Mouse (Mus musculus): ENCODE data around the gene Lamtor4. TPM values are rescaled to one million over a fixed set of nuclear protein-coding genes. Genes with fewer than 3 reads are reported as not detected.

The Lamtor4 gene
- polyA plus RNA-seq, 1 experiment from 2014 or later, result 47.8 TPM

GRCm38 (mm10) chr5:138257585-138257978, 2.3 kb downstream of the Lamtor4 start:
- Histone ChIP-seq H3K4me2 (ENCODE audit: low read depth, low read length) (peak overlapping the region; percentile 51), H3K4me1 (ENCODE audit: insufficient read depth) (peaks cover 34% of the 10 kb centered on the region), H3K9ac (replicated peaks) (no peak overlapping the region), H3K27me3 (ENCODE audit: insufficient read depth, low read length) (no peaks in the 10 kb centered on the region), H3K27ac (ENCODE audit: low read depth) (peak overlapping the region; percentile 81), H3K4me3 (ENCODE audit: low read depth, low read length) (no peak overlapping the region), H3K36me3 (replicated peaks; ENCODE audit: insufficient read depth, low read length) (peaks cover 33% of the 10 kb centered on the region), H3K9me3 (ENCODE audit: low read length) (no peaks in the 10 kb centered on the region)
- no peak for TF ChIP-seq CTCF (IDR thresholded peaks at IDR 0.05; ENCODE audit: low read depth)
- no peak for TF ChIP-seq EP300 (IDR thresholded peaks at IDR 0.05; ENCODE audit: low read depth)
- ATAC-seq (no peak), DNase-seq (no peak)
- WGBS (ENCODE audit: insufficient replicate concordance), result 74% methylated on average over 4 of the region's 4 CpGs

DNA sequence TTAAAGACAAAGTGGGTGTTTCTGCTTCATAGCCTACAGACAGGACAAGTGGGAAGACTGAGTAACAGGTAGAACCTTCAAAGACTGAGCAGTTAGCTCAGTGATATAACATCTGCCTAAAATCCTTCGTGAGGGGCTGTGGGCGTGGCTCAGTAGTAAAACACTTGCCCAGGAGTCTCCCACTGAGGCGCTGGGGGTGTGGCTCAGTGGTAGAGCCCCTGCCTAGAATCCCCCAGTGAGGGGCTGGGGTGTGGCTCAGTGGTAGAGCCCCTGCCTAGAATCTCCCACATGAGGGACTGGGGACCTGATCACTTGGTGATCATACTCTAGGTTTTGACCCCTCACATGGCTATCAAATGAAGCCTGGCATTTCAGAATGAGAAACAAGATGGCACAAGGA, 2.8 kb downstream of the Lamtor4 start:
- Histone ChIP-seq H3K9me3 (ENCODE audit: low read length) (no peaks in the 10 kb centered on the region), H3K4me3 (ENCODE audit: low read depth, low read length) (no peak overlapping the region), H3K9ac (replicated peaks) (0 out of 2 replicates have a peak overlapping the region, but pooled peaks have one; percentile 6), H3K27ac (ENCODE audit: low read depth) (peak overlapping the region; percentile 81), H3K36me3 (replicated peaks; ENCODE audit: insufficient read depth, low read length) (peaks cover 33% of the 10 kb centered on the region), H3K27me3 (ENCODE audit: insufficient read depth, low read length) (no peaks in the 10 kb centered on the region), H3K4me1 (ENCODE audit: insufficient read depth) (peaks cover 39% of the 10 kb centered on the region), H3K4me2 (ENCODE audit: low read depth, low read length) (peak overlapping the region; percentile 51)
- no peak for DNase-seq
- no peak for TF ChIP-seq CTCF (IDR thresholded peaks at IDR 0.05; ENCODE audit: low read depth)
- no peak for TF ChIP-seq EP300 (IDR thresholded peaks at IDR 0.05; ENCODE audit: low read depth)
- ATAC-seq, result no peak
- WGBS (ENCODE audit: insufficient replicate concordance), result 50% methylated on average over 3 of the region's 3 CpGs

DNA sequence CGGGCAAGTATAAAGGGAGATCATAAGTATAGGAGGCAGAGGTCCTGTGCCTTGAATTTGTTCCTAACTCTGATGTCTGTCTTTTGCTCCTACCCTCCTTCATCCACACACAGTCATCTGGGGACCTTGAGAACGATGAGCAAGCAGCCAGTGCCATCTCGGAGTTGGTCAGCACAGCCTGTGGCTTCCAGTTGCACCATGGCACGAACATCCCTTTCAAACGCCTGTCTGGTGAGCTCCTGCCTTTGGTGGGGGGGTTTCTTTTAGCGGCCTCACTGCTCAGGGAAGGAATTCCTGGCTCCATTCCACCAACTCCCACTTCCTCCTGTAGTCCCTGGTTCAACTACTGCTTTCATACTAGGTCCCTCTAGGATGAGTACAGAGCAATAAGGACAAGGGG, 3.3 kb downstream of the Lamtor4 start:
- TF ChIP-seq CTCF (IDR thresholded peaks at IDR 0.05; ENCODE audit: low read depth), result no peak
- no peak for TF ChIP-seq EP300 (IDR thresholded peaks at IDR 0.05; ENCODE audit: low read depth)
- WGBS (ENCODE audit: insufficient replicate concordance), result 74% methylated on average over 6 of the region's 6 CpGs
- peaks cover 44% of the 10 kb centered on the region for H3K4me1 ChIP-seq (ENCODE audit: insufficient read depth)

DNA sequence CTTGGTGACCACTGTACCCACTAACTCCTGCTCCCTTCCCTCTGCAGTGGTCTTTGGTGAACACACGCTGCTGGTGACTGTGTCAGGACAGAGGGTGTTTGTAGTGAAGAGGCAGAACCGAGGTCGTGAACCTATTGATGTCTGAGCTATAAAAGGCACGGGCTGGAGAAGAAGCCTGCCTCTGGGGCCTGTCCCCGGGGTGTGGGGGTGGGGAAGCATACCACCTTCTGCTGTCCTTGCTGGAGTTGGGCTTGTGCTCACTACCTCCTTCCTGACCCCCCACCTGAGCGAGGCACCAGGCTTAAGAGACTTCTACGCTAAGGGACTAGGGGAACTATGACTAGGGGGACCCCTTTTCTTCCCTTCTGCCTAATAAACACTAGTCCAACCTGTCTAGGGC, 3.7 kb downstream of the Lamtor4 start:
- Histone ChIP-seq H3K27me3 (ENCODE audit: insufficient read depth, low read length) (no peaks in the 10 kb centered on the region), H3K9me3 (ENCODE audit: low read length) (no peaks in the 10 kb centered on the region), H3K27ac (ENCODE audit: low read depth) (no peak overlapping the region), H3K4me3 (ENCODE audit: low read depth, low read length) (no peak overlapping the region), H3K9ac (replicated peaks) (no peak overlapping the region), H3K4me1 (ENCODE audit: insufficient read depth) (peaks cover 44% of the 10 kb centered on the region), H3K4me2 (ENCODE audit: low read depth, low read length) (no peak overlapping the region), H3K36me3 (replicated peaks; ENCODE audit: insufficient read depth, low read length) (peaks cover 33% of the 10 kb centered on the region)
- DNase-seq (no peak), ATAC-seq (no peak)
- WGBS (ENCODE audit: insufficient replicate concordance), result 45% methylated on average over 7 of the region's 7 CpGs
- TF ChIP-seq EP300 (IDR thresholded peaks at IDR 0.05; ENCODE audit: low read depth), result no peak
- TF ChIP-seq CTCF (IDR thresholded peaks at IDR 0.05; ENCODE audit: low read depth), result no peak

More for the DNA sequence above, 3.3 kb downstream of the Lamtor4 start:
- no peak for ATAC-seq
- Histone ChIP-seq H3K4me2 (ENCODE audit: low read depth, low read length) (peak overlapping the region; percentile 51; the same call in 1 of the 2 replicates), H3K27ac (ENCODE audit: low read depth) (peak overlapping the region; percentile 81; the same call in 1 of the 2 replicates), H3K9ac (replicated peaks) (no peak overlapping the region), H3K36me3 (replicated peaks; ENCODE audit: insufficient read depth, low read length) (peaks cover 33% of the 10 kb centered on the region), H3K4me3 (ENCODE audit: low read depth, low read length) (no peak overlapping the region), H3K27me3 (ENCODE audit: insufficient read depth, low read length) (no peaks in the 10 kb centered on the region), H3K9me3 (ENCODE audit: low read length) (no peaks in the 10 kb centered on the region)
- no peak for DNase-seq

DNA sequence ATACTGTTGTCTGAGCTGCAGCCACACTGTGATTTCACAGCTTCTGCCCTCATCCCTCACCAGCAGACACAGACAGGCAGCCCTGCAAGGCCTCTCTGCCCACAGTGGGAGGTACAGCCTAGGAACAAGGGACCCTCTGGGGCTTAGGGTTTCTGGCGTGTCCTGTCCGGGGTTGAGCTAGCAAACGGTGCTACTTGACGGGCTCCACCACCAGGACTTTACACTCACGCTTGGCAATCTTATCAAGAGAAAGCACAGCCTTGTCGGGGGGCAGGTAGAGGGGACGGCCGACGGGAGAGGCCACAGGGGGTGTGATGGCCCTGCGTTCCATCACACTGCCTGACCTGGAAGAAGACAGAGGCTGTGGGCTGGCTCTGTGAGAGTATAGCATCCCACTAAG, 4.8 kb downstream of the Lamtor4 start:
- Histone ChIP-seq H3K27ac (ENCODE audit: low read depth) (no peak overlapping the region), H3K36me3 (replicated peaks; ENCODE audit: insufficient read depth, low read length) (peaks cover 33% of the 10 kb centered on the region), H3K9me3 (ENCODE audit: low read length) (no peaks in the 10 kb centered on the region), H3K4me1 (ENCODE audit: insufficient read depth) (peaks cover 50% of the 10 kb centered on the region), H3K9ac (replicated peaks) (no peak overlapping the region), H3K4me3 (ENCODE audit: low read depth, low read length) (no peak overlapping the region; the same call in 1 of the 2 replicates), H3K27me3 (ENCODE audit: insufficient read depth, low read length) (no peaks in the 10 kb centered on the region), H3K4me2 (ENCODE audit: low read depth, low read length) (peak overlapping the region; percentile 94)
- no peak for ATAC-seq
- no peak for DNase-seq
- 48% methylated on average over 10 of the region's 10 CpGs for WGBS (ENCODE audit: insufficient replicate concordance)
- TF ChIP-seq CTCF (IDR thresholded peaks at IDR 0.05; ENCODE audit: low read depth) (no peak), EP300 (IDR thresholded peaks at IDR 0.05; ENCODE audit: low read depth) (no peak)

- WGBS (ENCODE audit: insufficient replicate concordance), result 53% methylated on average over 11 of the region's 11 CpGs
- Histone ChIP-seq H3K4me3 (ENCODE audit: low read depth, low read length) (no peak overlapping the region), H3K4me2 (ENCODE audit: low read depth, low read length) (peak overlapping the region; percentile 94), H3K36me3 (replicated peaks; ENCODE audit: insufficient read depth, low read length) (peaks cover 36% of the 10 kb centered on the region), H3K9ac (replicated peaks) (no peak overlapping the region), H3K9me3 (ENCODE audit: low read length) (no peaks in the 10 kb centered on the region), H3K27me3 (ENCODE audit: insufficient read depth, low read length) (no peaks in the 10 kb centered on the region), H3K27ac (ENCODE audit: low read depth) (peak overlapping the region; percentile 87; the same call in 1 of the 2 replicates), H3K4me1 (ENCODE audit: insufficient read depth) (peaks cover 53% of the 10 kb centered on the region)
- DNase-seq (no peak), ATAC-seq (no peak)
- no peak for TF ChIP-seq CTCF (IDR thresholded peaks at IDR 0.05; ENCODE audit: low read depth)
- TF ChIP-seq EP300 (IDR thresholded peaks at IDR 0.05; ENCODE audit: low read depth), result peak; percentile 81
Measured at GRCm38 (mm10) chr5:138260834-138261233, 5.6 kb downstream of the Lamtor4 start.
